Mouse (Mus musculus): Measurements from ENCODE around the gene Svop. TPM values are rescaled to one million over a fixed set of nuclear protein-coding genes. Genes with fewer than 3 reads are reported as not detected.

The Svop gene
- total and polyA plus RNA-seq, 3 experiments = 0.31 to 0.51 (median 0.38) TPM

- Histone ChIP-seq H3K27me3 (replicated peaks) (no peaks in the 10 kb centered on the region), H3K9me3 (replicated peaks; ENCODE audit: low read length) (peaks cover 17% of the 10 kb centered on the region), H3K9ac (ENCODE audit: insufficient read depth, low read depth) (no peak overlapping the region), H3K4me3 (replicated peaks in 1 of 3; ENCODE audit: low read depth in 2 of 3, low read length in 2 of 3, poor library complexity in 1 of 3) (no peak overlapping the region), H3K4me1 (ENCODE audit: control insufficient read depth in 1 of 2, insufficient read depth in 2 of 2) (peaks cover 0 to 9% of the 10 kb centered on the region in 2 experiments; a peak in 2 of 4 replicates), H3K4me2 (ENCODE audit: insufficient read depth, low read depth, poor library complexity, severe bottlenecking) (no peak overlapping the region), H3K36me3 (replicated peaks in 1 of 2; ENCODE audit: control insufficient read depth in 1 of 2, insufficient read depth in 1 of 2, low read length in 1 of 2) (peaks cover 69 to 92% of the 10 kb centered on the region in 2 experiments), H3K27ac (ENCODE audit: insufficient read depth, low read depth) (no peak overlapping the region), H3K79me2 (replicated peaks; ENCODE audit: control insufficient read depth, extremely low read depth, insufficient read depth, poor library complexity, severe bottlenecking) (0 out of 2 replicates have a peak, but pooled peaks cover 3% of the 10 kb centered on the region)
- DNase-seq (ENCODE audit: extremely low read depth) = no peak
- in situ Hi-C loops (cut with MboI; ENCODE audit: low pct_ligation_motif_present, low pct_unique_long_range_greater_than_20kb, low sequenced_read_pairs) = loop anchor here (5.0 kb wide), 1 partner anchor 34 kb away; no protein-coding TSS in a partner anchor
- no peak for TF ChIP-seq POLR2AphosphoS2 (IDR thresholded peaks at IDR 0.05; ENCODE audit: low read depth, low read length)
- no peak for TF ChIP-seq GABPA (IDR thresholded peaks at IDR 0.05; ENCODE audit: insufficient replicate concordance, low read depth, low read length)
- no peak for TF ChIP-seq TCF12 (IDR thresholded peaks at IDR 0.05; ENCODE audit: low read depth, low read length)
- TF ChIP-seq PAX5 (IDR thresholded peaks at IDR 0.05; ENCODE audit: low read length) = no peak
- TF ChIP-seq ELF1 (IDR thresholded peaks at IDR 0.05; ENCODE audit: low read depth, low read length) = no peak
- TF ChIP-seq ETS1 (conservative IDR thresholded peaks at IDR 0.05; ENCODE audit: low read depth, low read length) = no peak
- no peak for TF ChIP-seq SIN3A (IDR thresholded peaks at IDR 0.05; ENCODE audit: low read length)
- TF ChIP-seq ZNF384 (IDR thresholded peaks at IDR 0.05; ENCODE audit: low read depth, low read length) = no peak
- TF ChIP-seq CHD1 (IDR thresholded peaks at IDR 0.05; ENCODE audit: low read depth, low read length) = no peak
- no peak for TF ChIP-seq KAT2A (IDR thresholded peaks at IDR 0.05; ENCODE audit: insufficient replicate concordance, low read length)
- no peak for TF ChIP-seq RCOR1 (conservative IDR thresholded peaks at IDR 0.05; ENCODE audit: low read depth, low read length)
- no peak for TF ChIP-seq MAFK (IDR thresholded peaks at IDR 0.05; ENCODE audit: insufficient replicate concordance, low read length)
- no peak for TF ChIP-seq SMC3 (IDR thresholded peaks at IDR 0.05; ENCODE audit: low read depth, low read length)
- TF ChIP-seq TBP (conservative IDR thresholded peaks at IDR 0.05; ENCODE audit: low read depth, low read length) = no peak
- TF ChIP-seq E2F4 (IDR thresholded peaks at IDR 0.05; ENCODE audit: insufficient replicate concordance, low read depth, low read length) = no peak
- no peak for TF ChIP-seq ZKSCAN1 (IDR thresholded peaks at IDR 0.05; ENCODE audit: borderline replicate concordance, low read depth, low read length)
- no peak for TF ChIP-seq MYC (IDR thresholded peaks at IDR 0.05; ENCODE audit: low read depth, low read length)
- dilution Hi-C loops (cut with MboI; ENCODE audit: extremely low pct_ligation_motif_present, extremely low pct_unique_long_range_greater_than_20kb, low sequenced_read_pairs) = no loop called here
Observed at GRCm38 (mm10) chr5:114106391-114106935, 15.1 kb upstream of the Svop start.

GRCm38 (mm10) chr5:114102807-114103206 lies 11.4 kb upstream of the Svop start:
- H3K27me3 ChIP-seq (replicated peaks) = peaks cover 9% of the 10 kb centered on the region
- H3K4me1 ChIP-seq (ENCODE audit: control insufficient read depth in 1 of 2, insufficient read depth in 2 of 2) = peaks cover 11 to 20% of the 10 kb centered on the region in 2 experiments
- peaks cover 36 to 56% of the 10 kb centered on the region in 2 experiments for H3K36me3 ChIP-seq (replicated peaks in 1 of 2; ENCODE audit: control insufficient read depth in 1 of 2, insufficient read depth in 1 of 2, low read length in 1 of 2)
- dilution Hi-C loops (cut with MboI; ENCODE audit: extremely low pct_ligation_motif_present, extremely low pct_unique_long_range_greater_than_20kb, low sequenced_read_pairs) (no loop called here), in situ Hi-C loops (cut with MboI; ENCODE audit: low pct_ligation_motif_present, low pct_unique_long_range_greater_than_20kb, low sequenced_read_pairs) (no loop called here)
- H3K79me2 ChIP-seq (replicated peaks; ENCODE audit: control insufficient read depth, extremely low read depth, insufficient read depth, poor library complexity, severe bottlenecking) = peaks cover 11% of the 10 kb centered on the region
- no peak overlapping the region for H3K27ac ChIP-seq (ENCODE audit: insufficient read depth, low read depth)
- no peaks in the 10 kb centered on the region for H3K9me3 ChIP-seq (replicated peaks; ENCODE audit: low read length)
- no peak overlapping the region for H3K9ac ChIP-seq (ENCODE audit: insufficient read depth, low read depth)
- no peak overlapping the region for H3K4me3 ChIP-seq (replicated peaks in 1 of 3; ENCODE audit: low read depth in 2 of 3, low read length in 2 of 3, poor library complexity in 1 of 3)
- DNase-seq (ENCODE audit: extremely low read depth) = no peak
- TF ChIP-seq MAX (IDR thresholded peaks at IDR 0.05; ENCODE audit: low read length) (no peak), ELF1 (IDR thresholded peaks at IDR 0.05; ENCODE audit: low read depth, low read length) (no peak), EP300 (IDR thresholded peaks at IDR 0.05; ENCODE audit: low read length) (no peak), POLR2A (IDR thresholded peaks at IDR 0.05; ENCODE audit: low read depth, low read length) (no peak), IRF4 (IDR thresholded peaks at IDR 0.05; ENCODE audit: low read depth, low read length) (no peak), HCFC1 (IDR thresholded peaks at IDR 0.05; ENCODE audit: low read depth, low read length) (no peak), ZMIZ1 (IDR thresholded peaks at IDR 0.05; ENCODE audit: low read depth, low read length) (no peak), POLR2AphosphoS2 (IDR thresholded peaks at IDR 0.05; ENCODE audit: low read depth, low read length) (no peak)
- no peak overlapping the region for H3K4me2 ChIP-seq (ENCODE audit: insufficient read depth, low read depth, poor library complexity, severe bottlenecking)
